Mouse (Mus musculus) embryonic facial prominence, embryonic 12.5 days (tissue): Measurements from ENCODE around the gene Enah. TPM values are rescaled to one million over a fixed set of nuclear protein-coding genes. Genes with fewer than 3 reads are reported as not detected.

Source experiments
- ATAC-seq: fragments of 200-750 bp; cut with Nextera tagmentation; 2 replicates; pipeline ENCODE4 v1.8.0; 2017; ENCODE audit not compliant: insufficient number of reproducible peaks, insufficient read depth, low FRiP score, low TSS enrichment
- H3K27ac ChIP-seq: fragments of 300-500 bp; sonication (generic); 2 replicates; pipeline ENCODE4 v1.5.1; 2016; ENCODE audit warnings: mild to moderate bottlenecking
- H3K27me3 ChIP-seq: fragments of 300-500 bp; sonication (generic); 2 replicates; pipeline ENCODE4 v1.6.1; 2016; ENCODE audit warnings: mild to moderate bottlenecking, moderate library complexity
- H3K36me3 ChIP-seq: fragments of 300-500 bp; sonication (generic); 2 replicates; pipeline ENCODE4 v1.6.1; 2016; ENCODE audit warnings: mild to moderate bottlenecking
- H3K4me1 ChIP-seq: fragments of 300-500 bp; sonication (generic); 2 replicates; pipeline ENCODE4 v1.6.1; 2016
- H3K4me2 ChIP-seq: fragments of 300-500 bp; sonication (generic); replicated peaks from 2 replicates; pipeline ENCODE4 v1.6.1; 2016; ENCODE audit warnings: mild to moderate bottlenecking, moderate library complexity
- H3K4me3 ChIP-seq: fragments of 300-500 bp; sonication (generic); 2 replicates; pipeline ENCODE4 v1.5.1; 2016; ENCODE audit warnings: mild to moderate bottlenecking
- H3K9ac ChIP-seq: fragments of 300-500 bp; sonication (generic); 2 replicates; pipeline ENCODE4 v1.6.1; 2016; ENCODE audit warnings: mild to moderate bottlenecking, moderate library complexity
- H3K9me3 ChIP-seq: fragments of 300-500 bp; sonication (generic); 2 replicates; pipeline ENCODE4 v1.6.1; 2016; ENCODE audit warnings: mild to moderate bottlenecking, moderate library complexity
- WGBS: fragments of 180-500 bp; shearing (Covaris S2); methylation state at CpG from one replicate; pipeline ENCODE4 v1.1.7; 2016; 5-methylcytosine and 5-hydroxymethylcytosine counted together
- polyA plus RNA-seq: library from polyadenylated mRNA; unstranded; fragments of >200 nt; fragmentation: Nextera tagmentation; extraction: Ambion mirVana; gene quantifications from 2 replicates; pipeline ENCODE4 v1.2.1, GENCODE M21; 2016

The Enah gene
- polyA plus RNA-seq, 1 experiment from 2014 or later, result 36.5 TPM

DNA sequence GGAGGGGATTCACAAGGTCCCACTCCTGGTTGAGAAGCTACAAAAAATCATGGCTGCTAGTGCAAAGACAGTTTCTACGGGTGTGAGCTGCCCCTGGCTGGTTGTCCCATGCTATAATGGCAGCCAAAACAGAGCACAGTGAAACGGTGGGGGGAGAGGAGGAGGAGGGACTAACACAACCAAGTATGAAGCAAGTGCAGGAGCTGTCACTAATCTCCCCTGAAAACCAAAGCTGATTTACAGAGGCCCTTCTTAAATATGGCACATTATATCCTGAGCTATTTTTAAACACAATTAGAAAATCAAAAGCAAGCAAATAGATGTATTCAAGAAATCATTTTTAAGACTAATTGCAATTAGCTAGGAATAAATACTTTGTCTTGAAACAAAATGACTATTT is 32.6 kb downstream of the Enah start:
- Histone ChIP-seq H3K9me3 (no peaks in the 10 kb centered on the region), H3K9ac (no peak overlapping the region), H3K4me2 (no peak overlapping the region), H3K27me3 (no peaks in the 10 kb centered on the region), H3K27ac (no peak overlapping the region), H3K4me1 (peaks cover 10% of the 10 kb centered on the region), H3K4me3 (no peak overlapping the region), H3K36me3 (0 out of 2 replicates have a peak, but pooled peaks cover 4% of the 10 kb centered on the region)
- ATAC-seq, result peak; percentile 15; the same call in 1 of the 2 replicates
- WGBS, result 51% methylated on average over 2 of the region's 2 CpGs

DNA sequence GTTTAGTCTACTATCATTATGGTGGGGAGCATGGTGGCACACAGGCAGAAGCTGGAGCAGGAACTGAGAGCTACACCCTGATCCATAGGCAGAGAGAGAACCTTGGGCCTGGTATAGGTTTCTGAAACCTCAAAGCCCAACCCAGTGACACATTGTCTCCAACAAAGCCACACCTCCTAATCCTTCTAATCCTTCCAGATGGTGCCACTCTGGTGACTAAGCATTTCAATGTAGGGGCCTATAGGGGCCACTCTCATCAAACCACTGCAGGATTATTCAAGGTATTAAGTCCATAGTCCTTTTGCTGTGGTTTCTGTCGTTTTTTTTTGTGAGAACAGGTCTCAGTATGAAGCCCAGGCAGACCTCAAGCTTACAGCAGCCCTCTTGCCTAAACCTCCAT is 33.9 kb downstream of the Enah start:
- Histone ChIP-seq H3K36me3 (0 out of 2 replicates have a peak, but pooled peaks cover 4% of the 10 kb centered on the region), H3K27ac (no peak overlapping the region), H3K27me3 (no peaks in the 10 kb centered on the region), H3K4me1 (peaks cover 10% of the 10 kb centered on the region), H3K4me2 (no peak overlapping the region), H3K9ac (no peak overlapping the region), H3K9me3 (no peaks in the 10 kb centered on the region), H3K4me3 (no peak overlapping the region)
- ATAC-seq, result no peak
- 73% methylated on average over 1 of the region's 1 CpGs for WGBS

DNA sequence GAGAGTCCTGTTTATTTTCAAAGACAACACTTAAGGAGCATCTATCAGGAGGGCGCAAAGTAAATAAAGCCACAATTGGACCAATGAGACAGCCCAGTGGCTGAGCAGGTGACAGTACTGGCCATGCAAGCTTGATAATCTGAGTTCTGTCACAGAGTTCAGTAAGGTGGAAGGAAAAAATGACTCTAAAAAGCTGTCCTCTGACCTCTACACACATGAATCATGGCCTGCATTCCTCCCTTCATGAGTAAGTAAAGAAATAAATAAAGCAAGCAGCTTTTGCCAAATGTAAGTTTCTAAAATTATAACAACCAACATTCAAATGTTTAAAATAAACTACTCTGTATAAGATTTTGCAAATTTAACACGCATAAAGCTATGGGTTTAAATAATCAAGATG is 35.0 kb downstream of the Enah start:
- Histone ChIP-seq H3K27me3 (no peaks in the 10 kb centered on the region), H3K9me3 (no peaks in the 10 kb centered on the region), H3K4me2 (no peak overlapping the region), H3K4me1 (peaks cover 10% of the 10 kb centered on the region), H3K27ac (no peak overlapping the region), H3K9ac (no peak overlapping the region), H3K4me3 (no peak overlapping the region), H3K36me3 (0 out of 2 replicates have a peak, but pooled peaks cover 4% of the 10 kb centered on the region)
- 95% methylated on average over 2 of the region's 2 CpGs for WGBS
- no peak for ATAC-seq

DNA sequence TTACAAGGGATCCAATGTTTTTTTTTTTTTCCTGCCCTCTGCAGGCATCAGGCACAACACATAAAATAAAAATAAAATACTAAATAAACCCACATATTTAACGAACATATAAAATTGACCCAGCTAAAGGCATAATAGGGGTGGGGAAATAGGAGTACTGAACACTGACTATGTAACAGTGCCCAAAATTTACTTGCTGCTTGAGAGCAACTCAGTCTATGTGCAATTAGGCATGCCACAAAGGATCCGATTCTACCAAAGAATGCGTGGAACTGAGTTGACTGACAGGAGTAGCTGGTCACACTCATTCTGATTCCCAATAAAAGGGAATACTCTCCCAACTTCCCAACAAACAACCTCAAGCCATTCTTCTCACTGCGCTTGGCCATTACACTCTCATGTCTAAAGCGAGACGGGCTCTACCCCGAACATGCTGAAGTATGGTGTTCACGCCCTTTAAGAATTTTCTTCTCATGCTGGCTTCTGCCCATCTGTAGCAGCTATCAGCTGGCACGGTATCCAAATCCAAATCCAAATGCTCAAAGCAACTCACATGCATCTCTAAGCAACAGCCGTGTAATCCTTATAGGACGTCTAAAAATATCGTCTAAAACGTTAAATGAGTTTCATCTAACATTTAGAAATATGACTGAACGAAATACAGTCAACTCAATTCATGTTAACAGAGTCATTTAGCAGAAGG is 39.6 kb downstream of the Enah start:
- 88% methylated on average over 14 of the region's 14 CpGs for WGBS
- H3K27ac ChIP-seq, result no peak overlapping the region

DNA sequence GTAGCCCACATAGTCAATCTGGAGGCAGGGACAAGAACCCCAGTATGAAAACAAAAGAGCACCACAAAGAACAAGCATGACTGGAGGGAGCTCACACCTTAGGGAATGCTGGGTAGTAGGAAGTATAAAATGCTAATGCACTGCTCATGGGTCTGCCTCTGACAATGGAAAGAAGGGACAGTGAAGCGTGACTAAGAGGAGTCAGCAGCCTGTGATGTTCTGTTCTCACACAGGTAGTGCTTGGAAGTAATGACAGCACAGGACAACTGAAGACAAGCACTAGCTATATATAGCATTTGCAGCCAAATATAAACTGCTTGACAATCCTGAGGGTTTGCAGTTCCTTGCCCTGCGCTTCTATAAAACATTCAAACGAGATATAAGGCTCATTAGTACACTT is 44.3 kb downstream of the Enah start:
- WGBS, result 82% methylated on average over 3 of the region's 3 CpGs
- no peaks in the 10 kb centered on the region for H3K9me3 ChIP-seq
- H3K4me1 ChIP-seq, result peaks cover 6% of the 10 kb centered on the region; the same call in 1 of the 2 replicates
- H3K4me3 ChIP-seq, result no peak overlapping the region
- no peaks in the 10 kb centered on the region for H3K36me3 ChIP-seq
- no peaks in the 10 kb centered on the region for H3K27me3 ChIP-seq
- no peak overlapping the region for H3K4me2 ChIP-seq
- no peak overlapping the region for H3K9ac ChIP-seq
- no peak for ATAC-seq
- H3K27ac ChIP-seq, result no peak overlapping the region

More for the DNA sequence above, 39.6 kb downstream of the Enah start:
- no peak overlapping the region for H3K4me3 ChIP-seq
- H3K9ac ChIP-seq, result no peak overlapping the region
- H3K36me3 ChIP-seq, result 0 out of 2 replicates have a peak, but pooled peaks cover 4% of the 10 kb centered on the region
- no peak overlapping the region for H3K4me2 ChIP-seq
- ATAC-seq, result no peak
- no peaks in the 10 kb centered on the region for H3K4me1 ChIP-seq
- no peaks in the 10 kb centered on the region for H3K27me3 ChIP-seq
- no peaks in the 10 kb centered on the region for H3K9me3 ChIP-seq

DNA sequence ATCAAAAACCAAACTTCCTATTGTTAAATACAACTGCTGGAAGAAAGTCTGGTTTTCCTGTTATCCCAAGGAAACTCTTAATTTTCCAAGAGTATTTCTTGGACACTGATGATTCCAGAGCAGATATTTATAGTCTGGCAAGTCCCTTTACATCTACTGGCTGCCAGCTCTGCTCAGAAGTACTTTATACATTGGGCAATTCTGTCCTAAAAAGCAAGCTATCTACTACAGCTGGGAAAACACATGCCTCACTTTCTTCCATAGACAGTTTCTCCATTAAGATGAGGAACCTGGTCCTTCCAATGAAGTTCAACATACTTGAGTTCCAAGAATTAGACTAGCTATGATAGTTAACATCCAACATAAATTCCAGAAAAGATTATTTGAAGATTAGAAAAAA is 44.9 kb downstream of the Enah start:
- Histone ChIP-seq H3K9ac (no peak overlapping the region), H3K9me3 (no peaks in the 10 kb centered on the region), H3K27ac (no peak overlapping the region), H3K4me2 (no peak overlapping the region), H3K4me1 (peaks cover 7% of the 10 kb centered on the region; the same call in 1 of the 2 replicates), H3K27me3 (no peaks in the 10 kb centered on the region), H3K36me3 (no peaks in the 10 kb centered on the region), H3K4me3 (no peak overlapping the region)
- no peak for ATAC-seq

DNA sequence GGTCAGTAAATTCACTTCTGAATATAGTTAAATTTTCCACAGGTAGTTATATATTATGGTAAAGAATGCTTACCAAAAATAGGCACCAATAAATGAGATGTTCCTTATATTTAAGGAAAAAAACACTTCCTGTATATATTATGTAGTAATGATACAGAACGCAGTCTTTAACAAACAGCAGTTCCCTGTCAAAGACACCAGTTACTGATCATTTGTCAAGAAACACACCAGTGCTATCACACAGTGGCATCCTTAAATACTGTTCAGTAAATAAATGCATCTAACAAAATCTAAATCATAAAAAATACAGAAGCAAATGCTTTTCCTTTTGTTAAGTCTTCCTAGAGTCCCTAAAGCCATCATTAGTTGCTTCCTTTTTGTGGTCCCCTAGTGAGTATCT is 54.5 kb downstream of the Enah start:
- peaks cover 9% of the 10 kb centered on the region; the same call in 1 of the 2 replicates for H3K4me1 ChIP-seq
- no peak overlapping the region for H3K27ac ChIP-seq
- 94% methylated on average over 1 of the region's 1 CpGs for WGBS
- no peak for ATAC-seq
- H3K4me3 ChIP-seq, result no peak overlapping the region
- no peak overlapping the region for H3K4me2 ChIP-seq
- no peak overlapping the region for H3K9ac ChIP-seq
- H3K9me3 ChIP-seq, result no peaks in the 10 kb centered on the region
- H3K36me3 ChIP-seq, result peaks cover 7% of the 10 kb centered on the region
- no peaks in the 10 kb centered on the region for H3K27me3 ChIP-seq

DNA sequence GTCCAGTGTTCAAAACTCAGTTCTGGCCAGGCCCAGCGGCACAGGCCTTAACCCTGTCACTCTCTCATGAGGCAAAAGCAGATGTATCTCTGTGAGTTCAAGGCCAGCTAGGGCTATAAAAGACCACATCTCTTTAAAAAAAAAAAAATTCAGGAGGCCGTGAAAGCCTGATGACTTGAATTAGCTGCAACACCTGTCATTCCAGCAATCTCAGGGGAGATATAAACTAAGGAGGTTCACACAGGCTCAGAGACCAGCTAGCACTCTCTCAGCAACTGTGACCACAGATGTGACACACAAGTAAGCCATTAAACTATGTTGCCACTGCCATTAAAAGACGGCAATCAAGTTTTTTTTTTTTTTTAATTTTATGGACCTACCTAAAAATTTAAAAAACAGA is 56.0 kb downstream of the Enah start:
- H3K9ac ChIP-seq, result no peak overlapping the region

DNA sequence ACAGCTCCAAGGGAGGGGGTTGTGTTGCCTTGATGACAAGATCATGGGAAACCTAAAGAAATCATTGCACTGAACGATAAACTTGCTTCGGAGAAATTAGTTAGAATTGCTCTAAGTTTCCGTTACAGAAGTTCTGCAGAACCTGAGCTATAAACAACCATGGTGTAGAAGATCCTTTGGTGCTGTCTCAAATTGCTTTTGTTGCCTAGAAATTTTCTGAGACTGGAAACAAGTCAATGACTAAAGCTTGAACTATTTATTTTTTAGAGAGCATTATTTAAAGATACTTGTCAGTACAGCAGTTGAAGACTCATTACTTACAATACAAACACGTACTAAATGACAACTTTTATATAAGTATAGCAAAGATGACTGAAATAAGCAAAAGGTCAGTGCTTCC is 56.4 kb downstream of the Enah start:
- Histone ChIP-seq H3K36me3 (peaks cover 7% of the 10 kb centered on the region), H3K4me1 (peaks cover 9% of the 10 kb centered on the region; the same call in 1 of the 2 replicates), H3K9me3 (no peaks in the 10 kb centered on the region), H3K27ac (no peak overlapping the region), H3K4me3 (no peak overlapping the region), H3K27me3 (no peaks in the 10 kb centered on the region), H3K9ac (no peak overlapping the region), H3K4me2 (no peak overlapping the region)
- ATAC-seq, result no peak
- WGBS, result 87% methylated on average over 4 of the region's 4 CpGs

More for the DNA sequence above, 56.0 kb downstream of the Enah start:
- H3K27ac ChIP-seq, result no peak overlapping the region
- H3K4me1 ChIP-seq, result peaks cover 9% of the 10 kb centered on the region; the same call in 1 of the 2 replicates
- peaks cover 7% of the 10 kb centered on the region for H3K36me3 ChIP-seq
- 69% methylated on average over 3 of the region's 3 CpGs for WGBS
- ATAC-seq, result no peak
- no peak overlapping the region for H3K4me3 ChIP-seq
- H3K9me3 ChIP-seq, result no peaks in the 10 kb centered on the region
- no peaks in the 10 kb centered on the region for H3K27me3 ChIP-seq
- H3K4me2 ChIP-seq, result no peak overlapping the region

DNA sequence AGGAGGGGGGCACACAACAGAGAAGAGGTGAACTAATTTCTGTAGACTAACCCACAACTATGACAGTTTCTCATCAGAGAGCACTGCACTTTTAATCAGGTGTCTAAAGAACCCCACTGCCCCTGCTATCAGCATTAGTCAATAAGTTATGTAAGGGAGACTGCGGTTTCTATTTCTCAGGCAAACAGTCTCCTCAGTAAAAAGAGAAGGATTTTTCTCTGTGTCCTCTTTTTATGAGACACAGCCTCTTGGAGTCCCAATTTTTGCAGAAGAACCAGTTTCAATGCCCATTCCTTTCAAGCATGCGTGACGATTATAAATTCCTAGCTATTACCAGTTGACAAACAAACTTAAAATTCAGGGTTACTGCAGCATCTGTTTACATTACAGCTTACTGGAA is 59.4 kb downstream of the Enah start:
- Histone ChIP-seq H3K4me3 (no peak overlapping the region), H3K4me2 (no peak overlapping the region), H3K4me1 (no peaks in the 10 kb centered on the region), H3K9me3 (no peaks in the 10 kb centered on the region), H3K27ac (no peak overlapping the region), H3K36me3 (peaks cover 20% of the 10 kb centered on the region), H3K9ac (no peak overlapping the region), H3K27me3 (no peaks in the 10 kb centered on the region)
- ATAC-seq, result no peak
- 85% methylated on average over 3 of the region's 3 CpGs for WGBS

DNA sequence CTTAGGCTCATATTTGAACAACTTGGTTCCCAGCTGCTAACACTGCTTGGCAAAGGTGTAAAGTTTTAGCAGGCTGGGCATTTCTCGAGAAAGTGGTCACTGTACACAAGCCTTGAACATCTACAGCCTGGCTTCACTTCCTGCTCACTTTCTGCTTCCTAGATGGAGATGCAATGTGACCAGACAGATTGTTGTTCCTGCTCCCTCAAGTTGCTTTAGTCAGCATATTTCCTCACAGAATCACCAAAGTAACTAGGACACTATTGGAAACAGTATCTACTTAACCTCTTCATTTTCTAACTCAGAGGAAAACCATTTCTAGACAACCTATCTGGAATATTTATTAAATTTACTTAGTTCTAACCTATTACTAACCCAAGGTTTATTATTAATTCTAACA is 61.4 kb downstream of the Enah start:
- WGBS, result 90% methylated on average over 1 of the region's 1 CpGs
- no peak overlapping the region for H3K4me3 ChIP-seq
- H3K27ac ChIP-seq, result no peak overlapping the region
- no peaks in the 10 kb centered on the region for H3K4me1 ChIP-seq
- H3K27me3 ChIP-seq, result no peaks in the 10 kb centered on the region
- ATAC-seq, result no peak
- H3K4me2 ChIP-seq, result no peak overlapping the region
- H3K9ac ChIP-seq, result no peak overlapping the region
- H3K9me3 ChIP-seq, result no peaks in the 10 kb centered on the region
- peaks cover 20% of the 10 kb centered on the region for H3K36me3 ChIP-seq

DNA sequence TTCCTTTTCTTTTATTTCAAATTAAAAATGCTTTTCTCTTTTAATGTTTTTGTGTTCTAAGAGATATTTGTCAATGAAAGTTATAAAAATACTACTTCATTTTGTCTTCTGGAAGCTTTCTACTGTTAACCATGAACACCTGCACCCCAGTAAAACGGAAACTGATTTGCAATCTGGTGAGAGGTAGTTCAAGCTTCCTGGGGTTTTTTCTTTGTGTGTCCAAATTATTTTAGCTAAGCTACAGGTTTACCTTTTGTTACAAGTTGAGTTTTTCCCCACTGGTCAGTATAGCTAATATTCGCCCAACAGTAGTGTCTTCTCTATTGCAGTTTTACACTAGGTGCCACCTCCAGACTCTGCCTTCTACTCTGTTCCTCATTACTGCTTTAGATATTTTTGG is 62.1 kb downstream of the Enah start:
- H3K4me3 ChIP-seq, result no peak overlapping the region
- no peaks in the 10 kb centered on the region for H3K27me3 ChIP-seq
- H3K27ac ChIP-seq, result no peak overlapping the region
- H3K9me3 ChIP-seq, result no peaks in the 10 kb centered on the region
- no peaks in the 10 kb centered on the region for H3K4me1 ChIP-seq
- WGBS, result 92% methylated on average over 2 of the region's 2 CpGs
- no peak overlapping the region for H3K4me2 ChIP-seq
- H3K36me3 ChIP-seq, result peaks cover 20% of the 10 kb centered on the region
- H3K9ac ChIP-seq, result no peak overlapping the region
- ATAC-seq, result no peak
